Mouse (Mus musculus): ENCODE results near the gene Rfx1. TPM values are rescaled to one million over a fixed set of nuclear protein-coding genes. Genes with fewer than 3 reads are reported as not detected.

Gene Rfx1
- polyA plus RNA-seq, 1 experiment from 2014 or later = 9.7 TPM

- 4% methylated on average over 40 of the region's 40 CpGs for WGBS
- Histone ChIP-seq H3K36me3 (replicated peaks) (no peaks in the 10 kb centered on the region), H3K27ac (replicated peaks) (no peak within 1 kb of the TSS), H3K9me3 (no peaks in the 10 kb centered on the region), H3K4me3 (peak within 1 kb of the TSS; percentile 56), H3K4me1 (peaks cover 26% of the 10 kb centered on the region), H3K27me3 (replicated peaks; ENCODE audit: low read depth, poor library complexity, severe bottlenecking) (peaks cover 93% of the 10 kb centered on the region)
- DNase-seq (ENCODE audit: low spot score) = peak; percentile 75
Observed at GRCm38 (mm10) chr8:84042066-84042947, 24.3 kb upstream of the Rfx1 start, which contains the start of gene Il27ra. Il27ra (minus strand) TSS chr8:84042589.

- 32% methylated on average over 12 of the region's 12 CpGs for WGBS
- peaks cover 87% of the 10 kb centered on the region for H3K27me3 ChIP-seq (replicated peaks; ENCODE audit: low read depth, poor library complexity, severe bottlenecking)
Observed at GRCm38 (mm10) chr8:84042948-84043342, 23.7 kb upstream of the Rfx1 start.

GRCm38 (mm10) chr8:84044103-84044502, 22.5 kb upstream of the Rfx1 start:
- Histone ChIP-seq H3K9me3 (no peaks in the 10 kb centered on the region), H3K27me3 (replicated peaks; ENCODE audit: low read depth, poor library complexity, severe bottlenecking) (peaks cover 77% of the 10 kb centered on the region), H3K4me1 (peaks cover 26% of the 10 kb centered on the region), H3K36me3 (replicated peaks) (no peaks in the 10 kb centered on the region), H3K4me3 (no peak overlapping the region; the same call in 1 of the 2 replicates), H3K27ac (replicated peaks) (no peak overlapping the region)
- WGBS = 4% methylated on average over 7 of the region's 7 CpGs
- peak; percentile 24 for DNase-seq (ENCODE audit: low spot score)

More at GRCm38 (mm10) chr8:84042948-84043342, 23.7 kb upstream of the Rfx1 start:
- DNase-seq (ENCODE audit: low spot score) = peak; percentile 20
- Histone ChIP-seq H3K9me3 (no peaks in the 10 kb centered on the region), H3K4me1 (peaks cover 26% of the 10 kb centered on the region), H3K27ac (replicated peaks) (no peak overlapping the region), H3K4me3 (peak overlapping the region; percentile 56), H3K36me3 (replicated peaks) (no peaks in the 10 kb centered on the region)

GRCm38 (mm10) chr8:84044900-84045299, 21.7 kb upstream of the Rfx1 start, which contains the start of gene Rln3:
Rln3 (minus strand) TSS chr8:84045000.
- Histone ChIP-seq H3K4me1 (peaks cover 26% of the 10 kb centered on the region), H3K4me3 (peak within 1 kb of the TSS; percentile 35), H3K9me3 (no peaks in the 10 kb centered on the region), H3K27me3 (replicated peaks; ENCODE audit: low read depth, poor library complexity, severe bottlenecking) (peaks cover 71% of the 10 kb centered on the region), H3K27ac (replicated peaks) (no peak within 1 kb of the TSS), H3K36me3 (replicated peaks) (no peaks in the 10 kb centered on the region)
- no peak for DNase-seq (ENCODE audit: low spot score)
- WGBS = 9% methylated on average over 9 of the region's 9 CpGs

- no peak overlapping the region for H3K27ac ChIP-seq (replicated peaks)
- peaks cover 55% of the 10 kb centered on the region for H3K27me3 ChIP-seq (replicated peaks; ENCODE audit: low read depth, poor library complexity, severe bottlenecking)
Observed at GRCm38 (mm10) chr8:84046505-84046904, 20.1 kb upstream of the Rfx1 start.

GRCm38 (mm10) chr8:84048171-84048570, 18.5 kb upstream of the Rfx1 start:
- no peak overlapping the region for H3K4me3 ChIP-seq
- H3K27ac ChIP-seq (replicated peaks) = no peak overlapping the region
- H3K4me1 ChIP-seq = peaks cover 23% of the 10 kb centered on the region
- no peaks in the 10 kb centered on the region for H3K36me3 ChIP-seq (replicated peaks)
- 0 out of 2 replicates have a peak, but pooled peaks cover under 1% of the 10 kb centered on the region for H3K9me3 ChIP-seq
- H3K27me3 ChIP-seq (replicated peaks; ENCODE audit: low read depth, poor library complexity, severe bottlenecking) = peaks cover 39% of the 10 kb centered on the region
- 80% methylated on average over 5 of the region's 5 CpGs for WGBS
- DNase-seq (ENCODE audit: low spot score) = no peak

More at GRCm38 (mm10) chr8:84046505-84046904, 20.1 kb upstream of the Rfx1 start:
- DNase-seq (ENCODE audit: low spot score) = no peak
- Histone ChIP-seq H3K36me3 (replicated peaks) (no peaks in the 10 kb centered on the region), H3K4me1 (peaks cover 37% of the 10 kb centered on the region), H3K9me3 (no peaks in the 10 kb centered on the region), H3K4me3 (no peak overlapping the region)
- 85% methylated on average over 3 of the region's 3 CpGs for WGBS

- Histone ChIP-seq H3K4me3 (no peak overlapping the region), H3K36me3 (replicated peaks) (no peaks in the 10 kb centered on the region), H3K27ac (replicated peaks) (no peak overlapping the region), H3K4me1 (peaks cover 12% of the 10 kb centered on the region), H3K27me3 (replicated peaks; ENCODE audit: low read depth, poor library complexity, severe bottlenecking) (no peaks in the 10 kb centered on the region; the same call in 1 of the 2 replicates), H3K9me3 (0 out of 2 replicates have a peak, but pooled peaks cover 2% of the 10 kb centered on the region)
- 88% methylated on average over 3 of the region's 3 CpGs for WGBS
- DNase-seq (ENCODE audit: low spot score) = no peak
Observed at GRCm38 (mm10) chr8:84052746-84053145, 13.9 kb upstream of the Rfx1 start.

- no peak for DNase-seq (ENCODE audit: low spot score)
- WGBS = 93% methylated on average over 5 of the region's 5 CpGs
- Histone ChIP-seq H3K36me3 (replicated peaks) (no peaks in the 10 kb centered on the region), H3K9me3 (0 out of 2 replicates have a peak, but pooled peaks cover 2% of the 10 kb centered on the region), H3K27me3 (replicated peaks; ENCODE audit: low read depth, poor library complexity, severe bottlenecking) (no peaks in the 10 kb centered on the region), H3K4me3 (no peak overlapping the region), H3K27ac (replicated peaks) (no peak overlapping the region), H3K4me1 (peaks cover 12% of the 10 kb centered on the region)
Observed at GRCm38 (mm10) chr8:84053229-84053628, 13.4 kb upstream of the Rfx1 start.

GRCm38 (mm10) chr8:84057827-84058226, 8.8 kb upstream of the Rfx1 start:
- 94% methylated on average over 1 of the region's 1 CpGs for WGBS
- Histone ChIP-seq H3K36me3 (replicated peaks) (no peaks in the 10 kb centered on the region), H3K4me1 (no peaks in the 10 kb centered on the region), H3K27me3 (replicated peaks; ENCODE audit: low read depth, poor library complexity, severe bottlenecking) (no peaks in the 10 kb centered on the region), H3K27ac (replicated peaks) (no peak overlapping the region), H3K4me3 (no peak overlapping the region), H3K9me3 (0 out of 2 replicates have a peak, but pooled peaks cover 2% of the 10 kb centered on the region)
- no peak for DNase-seq (ENCODE audit: low spot score)

- Histone ChIP-seq H3K9me3 (no peaks in the 10 kb centered on the region), H3K27me3 (replicated peaks; ENCODE audit: low read depth, poor library complexity, severe bottlenecking) (no peaks in the 10 kb centered on the region), H3K4me1 (no peaks in the 10 kb centered on the region), H3K36me3 (replicated peaks) (no peaks in the 10 kb centered on the region), H3K4me3 (no peak overlapping the region), H3K27ac (replicated peaks) (no peak overlapping the region)
- DNase-seq (ENCODE audit: low spot score) = no peak
- 88% methylated on average over 2 of the region's 2 CpGs for WGBS
Observed at GRCm38 (mm10) chr8:84059226-84059625, 7.4 kb upstream of the Rfx1 start.

- Histone ChIP-seq H3K27ac (replicated peaks) (no peak overlapping the region), H3K36me3 (replicated peaks) (no peaks in the 10 kb centered on the region), H3K9me3 (no peaks in the 10 kb centered on the region), H3K4me3 (no peak overlapping the region), H3K27me3 (replicated peaks; ENCODE audit: low read depth, poor library complexity, severe bottlenecking) (no peaks in the 10 kb centered on the region), H3K4me1 (no peaks in the 10 kb centered on the region)
- WGBS = 85% methylated on average over 2 of the region's 2 CpGs
- DNase-seq (ENCODE audit: low spot score) = no peak
Observed at GRCm38 (mm10) chr8:84060245-84060644, 6.4 kb upstream of the Rfx1 start.

GRCm38 (mm10) chr8:84063861-84064610, 2.6 kb upstream of the Rfx1 start:
- DNase-seq (ENCODE audit: low spot score) = no peak
- peaks cover 23% of the 10 kb centered on the region for H3K4me1 ChIP-seq
- WGBS = 75% methylated on average over 8 of the region's 8 CpGs
- no peak overlapping the region for H3K27ac ChIP-seq (replicated peaks)
- no peak overlapping the region for H3K4me3 ChIP-seq
- H3K36me3 ChIP-seq (replicated peaks) = no peaks in the 10 kb centered on the region
- H3K9me3 ChIP-seq = no peaks in the 10 kb centered on the region
- no peaks in the 10 kb centered on the region for H3K27me3 ChIP-seq (replicated peaks; ENCODE audit: low read depth, poor library complexity, severe bottlenecking)
